Mouse (Mus musculus): ENCODE measurements at regions not wholly inside any gene's neighbourhood (a gene's known extent, or its start where the extent isn't known, plus 50 kb on each side); places are given as distances from the start of the nearest gene placed in this dataset.

GRCm38 (mm10) chr12:25160990-25161843, 64.3 kb upstream of the Id2 start:
- Histone ChIP-seq H3K27me3 (ENCODE audit: control insufficient read depth, insufficient read depth, low read length, poor library complexity, severe bottlenecking) (no peaks in the 10 kb centered on the region), H3K36me3 (ENCODE audit: control insufficient read depth, insufficient read depth, low read length, poor library complexity, severe bottlenecking) (no peaks in the 10 kb centered on the region)
- no peak for DNase-seq (ENCODE audit: low read depth, low spot score)

- Histone ChIP-seq H3K36me3 (ENCODE audit: control insufficient read depth, insufficient read depth, low read length, poor library complexity, severe bottlenecking) (no peaks in the 10 kb centered on the region), H3K27me3 (ENCODE audit: control insufficient read depth, insufficient read depth, low read length, poor library complexity, severe bottlenecking) (no peaks in the 10 kb centered on the region)
- DNase-seq (ENCODE audit: low read depth, low spot score) = no peak
These were observed 62.2 kb upstream of the Id2 start for GRCm38 (mm10) chr12:25159091-25159490.

- peak; percentile 31 for DNase-seq (ENCODE audit: low read depth, low spot score)
- Histone ChIP-seq H3K27me3 (ENCODE audit: control insufficient read depth, insufficient read depth, low read length, poor library complexity, severe bottlenecking) (no peaks in the 10 kb centered on the region), H3K36me3 (ENCODE audit: control insufficient read depth, insufficient read depth, low read length, poor library complexity, severe bottlenecking) (no peaks in the 10 kb centered on the region)
These were observed 60.3 kb upstream of the Id2 start for GRCm38 (mm10) chr12:25157238-25157637.

DNA sequence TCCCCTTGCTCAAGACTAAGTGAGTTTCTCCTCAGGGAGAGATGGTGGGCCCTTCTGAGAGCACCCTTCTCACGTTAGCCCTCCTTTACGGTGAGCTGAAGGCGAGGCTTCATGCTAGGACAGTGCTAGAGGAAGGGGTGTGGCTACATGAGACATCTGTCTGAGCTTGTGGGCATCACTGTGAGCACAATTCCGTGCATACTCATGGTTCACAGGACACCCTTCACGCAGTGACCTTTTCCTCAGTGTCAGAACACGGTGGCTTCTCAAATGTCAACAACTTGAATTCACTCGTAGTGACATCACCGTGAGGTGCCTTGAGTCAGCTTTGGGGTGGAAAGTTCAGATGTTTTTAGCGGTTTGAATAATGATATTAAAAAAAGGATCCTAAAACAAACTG, 58.5 kb upstream of the Id2 start:
- H3K27me3 ChIP-seq (ENCODE audit: control insufficient read depth, insufficient read depth, low read length, poor library complexity, severe bottlenecking) = no peaks in the 10 kb centered on the region
- peak; percentile 74 for DNase-seq (ENCODE audit: low read depth, low spot score)
- no peaks in the 10 kb centered on the region for H3K36me3 ChIP-seq (ENCODE audit: control insufficient read depth, insufficient read depth, low read length, poor library complexity, severe bottlenecking)

- Histone ChIP-seq H3K27me3 (ENCODE audit: control insufficient read depth, insufficient read depth, low read length, poor library complexity, severe bottlenecking) (no peaks in the 10 kb centered on the region), H3K36me3 (ENCODE audit: control insufficient read depth, insufficient read depth, low read length, poor library complexity, severe bottlenecking) (no peaks in the 10 kb centered on the region)
- no peak for DNase-seq (ENCODE audit: low read depth, low spot score)
These were observed 51.2 kb upstream of the Id2 start for GRCm38 (mm10) chr12:25148099-25148498.

Measured in splenic B cell, adult 2 months (primary cell).